Mouse (Mus musculus): Measurements from ENCODE around the gene Cdh4.

Cdh4 gene

DNA sequence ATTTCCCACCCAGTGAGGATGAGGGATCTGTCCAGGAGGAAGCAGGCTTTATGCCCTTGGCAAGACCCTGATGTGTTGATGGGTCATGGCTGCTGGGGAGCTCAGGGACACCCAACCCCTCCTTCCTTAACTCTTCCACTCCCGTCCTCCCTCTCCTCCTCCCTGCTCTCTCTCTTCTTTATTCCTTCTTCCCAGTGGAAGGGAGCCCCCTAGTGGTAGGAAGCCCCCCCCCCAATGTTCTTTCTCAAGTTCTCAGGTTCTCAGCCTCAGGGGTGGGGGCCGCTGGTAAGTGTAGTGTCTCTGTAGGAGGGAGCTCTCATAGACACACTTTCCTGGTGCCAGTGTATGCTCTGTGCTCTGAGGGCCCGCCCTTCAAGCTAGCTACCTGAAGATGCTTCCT lies 421.0 kb downstream of the Cdh4 start:
- no peak for DNase-seq (ENCODE audit: low read depth)

DNA sequence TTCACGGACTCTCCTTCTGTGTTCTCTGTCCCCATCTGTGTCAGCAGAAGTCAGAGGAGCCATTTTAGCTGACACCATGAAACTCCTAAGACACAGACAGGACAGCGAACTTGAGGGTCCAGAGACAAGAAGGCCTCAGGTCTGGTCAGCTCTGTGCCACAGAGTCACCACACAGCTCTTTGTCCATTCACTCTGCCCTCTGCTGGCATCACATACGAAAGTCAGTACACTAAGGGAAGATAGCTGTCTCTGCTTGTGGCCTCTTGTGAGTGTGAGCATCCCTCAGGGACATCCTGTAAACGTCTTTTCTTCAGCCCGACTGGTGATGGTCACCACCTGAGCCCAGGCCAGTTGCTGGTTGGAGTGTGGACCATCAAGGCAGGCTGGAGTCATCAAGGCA lies 422.9 kb downstream of the Cdh4 start:
- no peak for DNase-seq (ENCODE audit: low read depth)

DNA sequence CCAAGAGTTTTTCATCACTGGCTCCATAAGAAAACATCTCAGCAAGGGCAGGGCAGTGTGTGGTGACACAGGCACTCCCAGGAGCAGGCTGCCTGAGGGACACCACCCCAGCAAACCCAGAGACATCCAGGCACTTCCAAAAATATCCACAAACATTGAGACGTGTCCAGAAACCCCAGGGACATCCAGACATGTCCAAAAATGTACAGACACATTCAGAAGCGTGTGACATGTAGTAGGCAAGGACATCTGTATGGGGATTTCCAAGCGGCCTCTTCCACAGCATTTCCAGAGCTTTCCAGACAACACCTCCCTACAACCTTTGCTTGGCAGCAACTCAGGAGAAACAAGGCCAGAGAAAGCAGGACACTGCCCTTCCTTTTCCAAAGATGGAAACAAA lies 425.4 kb downstream of the Cdh4 start:
- no peak for DNase-seq (ENCODE audit: low read depth)

DNA sequence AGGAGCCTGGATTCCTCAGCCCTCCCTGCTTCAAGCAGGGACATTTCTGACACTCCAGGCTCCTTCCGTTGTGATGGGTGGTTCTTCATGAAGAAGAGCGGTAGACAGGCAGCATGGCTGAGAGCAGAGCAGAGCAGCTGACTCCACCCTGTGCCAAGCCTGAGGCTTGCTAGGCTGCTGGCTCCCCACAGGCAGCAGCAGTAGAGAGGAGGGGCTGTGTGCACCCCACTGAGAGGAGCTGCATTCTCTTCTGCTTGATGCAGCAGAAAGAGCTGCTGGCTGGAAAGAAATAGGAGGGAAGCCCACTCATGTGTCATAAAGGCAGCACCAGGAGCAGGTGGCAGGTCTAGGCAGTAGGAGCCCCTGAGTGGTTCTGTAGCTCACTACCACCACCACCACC lies 427.6 kb downstream of the Cdh4 start:
- no peak for DNase-seq (ENCODE audit: low read depth)

DNA sequence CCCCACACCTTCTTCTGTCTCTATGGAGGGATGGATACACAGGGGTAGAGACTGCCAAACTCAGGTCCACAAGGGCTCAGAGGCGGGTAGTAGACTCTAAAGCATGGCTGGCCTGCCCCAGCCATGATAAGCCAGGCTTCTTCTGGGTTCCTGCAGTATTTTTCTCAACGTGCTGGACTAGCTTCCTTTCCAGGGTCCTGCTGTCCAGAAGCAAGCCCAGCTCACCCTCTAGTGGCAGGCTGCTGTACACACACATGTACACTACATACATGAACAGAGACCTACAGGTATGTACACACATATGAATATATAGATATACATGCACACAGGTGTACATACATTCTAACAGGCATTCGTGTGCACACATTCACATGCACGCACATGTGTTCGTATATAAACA lies 430.5 kb downstream of the Cdh4 start:
- DNase-seq (ENCODE audit: low read depth), result no peak

DNA sequence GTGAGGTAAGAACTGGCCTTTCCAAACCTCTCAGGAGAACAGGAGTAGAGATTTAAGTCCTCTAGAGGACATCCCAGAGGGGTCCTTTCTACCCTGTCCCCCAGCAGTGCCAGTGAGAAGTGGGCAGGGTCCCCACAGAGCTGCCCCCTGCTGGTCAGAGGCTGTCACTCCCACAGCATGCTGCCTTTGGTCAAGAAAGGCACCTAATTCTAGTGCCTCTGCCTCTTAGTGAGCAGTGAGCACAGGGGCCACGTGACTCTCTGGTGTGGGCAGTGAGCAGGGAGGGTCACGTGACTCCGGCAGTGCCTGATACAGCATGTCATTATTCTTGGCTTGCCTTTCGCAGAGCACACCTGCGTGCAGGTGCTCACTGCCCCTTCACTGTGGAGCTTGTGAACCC lies 431.1 kb downstream of the Cdh4 start:
- no peak for DNase-seq (ENCODE audit: low read depth)

DNA sequence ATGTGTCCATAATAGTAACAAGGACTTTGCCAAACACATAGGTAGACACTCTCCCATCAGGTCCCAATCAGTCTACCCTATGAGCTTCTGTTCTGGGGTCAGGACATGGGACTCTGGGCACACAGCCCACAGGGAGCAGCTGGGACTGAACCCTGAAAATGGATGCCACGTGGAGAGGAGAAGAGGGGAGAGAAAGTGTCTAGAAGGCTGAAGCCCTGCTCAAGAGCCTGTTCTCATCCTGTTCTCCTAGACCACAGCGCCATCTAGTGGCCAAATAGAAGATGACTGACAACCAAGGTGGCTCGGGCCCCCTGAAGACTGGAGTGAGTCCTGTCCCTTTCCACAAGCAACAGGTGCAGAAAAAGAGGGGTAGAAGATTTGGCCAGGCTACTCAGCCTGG lies 432.9 kb downstream of the Cdh4 start:
- DNase-seq (ENCODE audit: low read depth), result peak; percentile 66

DNA sequence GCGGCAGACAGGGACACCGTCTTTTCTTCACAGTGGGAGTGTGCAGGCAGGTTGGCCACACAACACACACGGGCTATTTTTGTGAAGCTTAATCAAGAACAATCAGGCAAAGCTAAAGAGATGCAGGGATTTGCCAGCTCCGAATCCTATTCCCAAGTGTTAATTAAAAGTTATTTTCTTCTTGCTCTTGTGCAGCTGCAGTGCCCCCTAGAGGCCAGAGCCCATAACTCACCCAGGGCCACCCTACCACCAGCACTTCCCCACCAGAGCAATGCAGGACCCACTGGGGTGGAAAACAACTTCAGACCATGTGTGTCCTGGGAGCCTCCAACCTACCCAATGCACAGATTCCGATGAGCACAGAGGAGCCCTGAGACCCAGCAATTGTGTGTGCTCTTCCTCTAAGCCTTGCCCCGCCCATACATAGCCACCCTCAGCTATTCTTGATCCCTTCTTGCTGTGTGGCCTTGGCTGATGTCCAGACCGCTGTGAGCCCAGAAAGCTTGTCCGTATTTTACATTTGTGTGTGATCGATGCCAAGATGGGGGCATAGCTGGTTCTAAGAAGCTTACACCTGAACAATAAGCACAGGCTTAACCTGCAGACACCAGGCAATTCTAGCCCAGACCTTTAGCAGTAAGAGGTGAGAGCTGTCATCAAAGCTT lies 435.5 kb downstream of the Cdh4 start:
- peak; percentile 25 for DNase-seq (ENCODE audit: low read depth)

DNA sequence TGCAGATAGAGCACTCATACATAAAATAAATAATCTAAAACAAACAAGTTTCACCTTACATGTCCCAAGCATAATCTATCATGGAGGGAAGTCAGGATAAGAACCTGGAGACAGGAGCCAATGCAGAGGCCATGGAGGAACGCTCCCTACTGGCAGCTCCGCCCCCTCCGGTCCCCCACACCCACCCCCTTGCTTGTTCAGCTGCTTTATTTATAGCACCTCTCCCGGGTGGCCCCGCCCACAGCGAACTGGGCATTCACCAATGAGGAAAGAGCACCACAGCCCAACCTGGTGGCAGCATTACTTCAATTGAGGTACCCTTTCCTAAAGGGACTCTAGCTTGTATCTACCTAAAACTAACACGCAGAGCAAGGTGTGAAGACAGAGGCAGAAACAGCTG lies 442.3 kb downstream of the Cdh4 start:
- DNase-seq (ENCODE audit: low read depth), result no peak

DNA sequence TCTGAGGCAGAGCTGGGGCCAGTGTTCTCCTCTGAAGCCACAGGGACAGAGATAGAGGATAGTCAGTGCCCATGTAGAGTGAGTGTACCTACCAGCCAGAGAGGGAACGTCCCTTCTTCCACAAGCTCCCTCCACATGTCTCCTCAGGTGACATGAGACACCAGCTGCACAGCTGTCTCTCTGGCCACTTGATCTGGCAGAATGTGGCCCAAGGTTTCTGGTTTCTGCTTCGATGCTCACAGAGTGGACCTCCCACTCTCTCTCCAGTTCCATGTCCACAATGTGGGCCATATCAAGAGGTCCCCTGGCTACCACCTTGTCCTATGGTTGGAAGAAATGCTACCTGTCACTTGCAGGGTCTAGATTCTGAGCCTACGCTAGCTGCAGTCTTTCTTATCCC lies 448.8 kb downstream of the Cdh4 start:
- DNase-seq (ENCODE audit: low read depth), result no peak

DNA sequence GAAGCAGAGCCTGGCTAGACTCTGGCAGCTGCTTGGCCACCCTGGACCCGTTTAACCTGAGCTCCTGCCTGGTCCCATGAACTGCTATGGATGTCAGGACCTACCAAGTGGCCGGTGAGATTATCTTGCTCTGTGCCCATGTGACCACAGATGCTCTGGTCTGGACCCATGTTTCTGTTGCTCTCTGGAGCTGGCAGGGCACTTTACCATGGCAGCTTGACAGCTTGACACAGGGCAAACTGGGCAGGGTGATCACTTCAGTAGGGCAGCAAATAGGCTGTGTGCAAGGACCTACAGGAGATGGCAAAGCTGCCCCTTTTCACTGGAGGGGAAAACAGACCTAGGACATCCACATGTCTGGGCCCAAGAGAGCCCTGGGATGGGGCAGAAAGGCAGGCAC lies 454.7 kb downstream of the Cdh4 start:
- DNase-seq (ENCODE audit: low read depth), result no peak

DNA sequence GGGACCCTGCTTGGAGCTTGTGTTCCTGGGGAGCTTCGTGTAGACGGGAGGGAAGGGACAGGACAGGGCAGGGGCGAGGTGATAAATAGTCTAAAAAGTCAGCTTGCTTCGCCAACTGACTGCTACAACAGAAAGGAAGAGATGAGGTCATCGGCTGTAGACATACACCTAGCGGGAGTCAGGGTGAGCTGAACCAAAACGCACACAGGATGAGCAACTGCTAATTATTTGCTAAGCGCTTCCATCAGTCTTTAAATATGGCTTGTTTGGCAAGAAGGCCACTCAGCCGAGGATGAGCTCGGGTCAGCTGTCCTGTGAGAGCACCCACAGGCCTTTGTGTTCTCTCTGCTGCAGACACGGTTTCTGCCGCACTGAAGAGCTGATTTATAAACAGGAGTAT lies 470.7 kb downstream of the Cdh4 start:
- no peak for DNase-seq (ENCODE audit: low read depth)

DNA sequence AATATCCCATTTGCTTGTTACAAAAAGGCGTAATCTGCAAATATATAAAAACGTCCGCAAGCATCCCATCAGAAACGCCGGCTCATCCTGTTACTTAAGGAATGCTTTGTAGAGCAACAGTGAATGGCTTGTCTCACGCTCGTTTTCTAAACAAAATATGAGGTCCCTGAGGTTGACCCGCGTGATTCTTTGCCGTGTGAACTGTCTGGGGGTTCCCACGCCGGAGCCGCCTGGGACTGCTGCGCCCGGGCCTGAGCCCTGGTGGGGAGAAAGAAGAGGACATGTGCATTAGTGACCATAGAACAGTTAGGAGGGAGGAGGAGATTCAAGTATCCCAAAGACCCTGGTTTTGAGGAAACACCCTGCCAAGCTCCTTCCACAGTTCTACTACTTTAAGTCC lies 471.1 kb downstream of the Cdh4 start:
- no peak for DNase-seq (ENCODE audit: low read depth)

DNA sequence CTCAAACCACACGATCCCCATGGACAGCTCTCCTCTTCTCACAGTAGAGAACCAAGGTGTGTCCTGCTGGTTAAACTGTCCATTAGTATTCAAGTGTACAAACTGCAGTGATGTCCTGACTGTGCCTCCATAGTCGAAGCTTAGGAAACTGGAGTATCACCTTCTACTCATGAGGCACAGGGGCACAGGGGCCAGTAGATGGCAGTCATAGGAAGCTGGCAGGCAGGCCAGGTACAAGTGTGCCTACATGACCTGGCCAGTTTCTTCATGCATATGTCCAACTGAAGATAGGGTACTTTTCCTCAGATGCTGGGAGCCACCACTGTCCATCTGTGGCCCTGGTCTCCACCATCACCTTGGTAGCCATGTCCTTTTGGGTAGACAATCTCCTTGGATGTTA lies 472.0 kb downstream of the Cdh4 start:
- DNase-seq (ENCODE audit: low read depth), result no peak

DNA sequence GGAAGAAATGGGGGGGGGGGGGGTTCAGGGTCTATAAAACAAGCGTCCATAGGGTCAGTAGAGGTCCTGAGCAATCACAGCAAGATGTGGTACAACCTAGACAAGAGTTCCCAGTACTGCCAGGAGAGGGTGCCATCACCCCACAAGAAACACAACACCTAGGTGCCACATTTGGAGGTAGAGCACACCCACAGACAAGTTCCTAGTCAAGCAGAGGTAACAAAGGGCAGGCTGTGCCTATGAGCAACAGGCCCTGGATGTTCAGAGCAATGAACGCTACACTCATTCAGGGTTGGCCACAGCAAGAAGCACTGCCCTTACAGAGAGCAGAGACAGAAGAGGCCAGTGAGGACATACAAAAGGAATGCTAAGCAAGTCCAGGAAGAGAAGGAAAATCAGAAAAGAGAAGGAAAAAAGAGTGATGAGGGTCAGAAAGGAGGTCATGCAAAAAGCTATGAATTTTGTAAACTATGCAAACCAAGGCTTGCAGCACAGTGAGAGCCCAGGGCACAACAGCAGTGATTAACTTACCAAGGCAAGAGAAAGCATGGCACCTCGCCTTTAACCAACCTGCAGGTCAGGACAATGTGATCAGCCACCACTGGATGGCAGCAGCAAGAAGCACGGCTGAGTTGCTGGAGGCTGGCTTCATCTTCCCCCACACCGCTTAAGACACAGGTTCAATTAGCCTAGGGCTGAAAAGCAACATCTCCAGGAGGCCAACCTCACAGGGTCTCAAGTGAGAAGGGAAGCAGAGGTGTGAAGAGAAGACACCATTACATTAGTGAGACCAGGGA lies 474.8 kb downstream of the Cdh4 start:
- DNase-seq (ENCODE audit: low read depth), result peak; percentile 50

DNA sequence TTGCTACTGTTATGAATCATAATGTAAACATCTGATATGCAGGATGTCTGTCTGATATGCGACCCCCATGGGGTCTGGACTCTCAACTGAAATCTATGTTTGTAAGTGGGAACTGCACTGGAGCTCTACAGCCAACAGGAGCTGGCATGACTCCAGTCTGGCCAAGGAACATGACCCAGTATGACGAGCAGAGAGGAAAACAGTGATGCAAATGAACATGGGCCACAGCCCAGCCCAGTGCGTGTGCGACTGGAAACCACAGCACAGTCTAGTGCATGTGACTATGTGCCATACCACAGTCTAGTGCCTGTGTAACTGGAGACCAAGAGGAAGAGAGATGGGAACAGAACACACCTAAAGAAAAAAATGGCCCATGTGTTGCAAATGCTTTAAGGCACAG lies 477.8 kb downstream of the Cdh4 start:
- DNase-seq (ENCODE audit: low read depth), result no peak

DNA sequence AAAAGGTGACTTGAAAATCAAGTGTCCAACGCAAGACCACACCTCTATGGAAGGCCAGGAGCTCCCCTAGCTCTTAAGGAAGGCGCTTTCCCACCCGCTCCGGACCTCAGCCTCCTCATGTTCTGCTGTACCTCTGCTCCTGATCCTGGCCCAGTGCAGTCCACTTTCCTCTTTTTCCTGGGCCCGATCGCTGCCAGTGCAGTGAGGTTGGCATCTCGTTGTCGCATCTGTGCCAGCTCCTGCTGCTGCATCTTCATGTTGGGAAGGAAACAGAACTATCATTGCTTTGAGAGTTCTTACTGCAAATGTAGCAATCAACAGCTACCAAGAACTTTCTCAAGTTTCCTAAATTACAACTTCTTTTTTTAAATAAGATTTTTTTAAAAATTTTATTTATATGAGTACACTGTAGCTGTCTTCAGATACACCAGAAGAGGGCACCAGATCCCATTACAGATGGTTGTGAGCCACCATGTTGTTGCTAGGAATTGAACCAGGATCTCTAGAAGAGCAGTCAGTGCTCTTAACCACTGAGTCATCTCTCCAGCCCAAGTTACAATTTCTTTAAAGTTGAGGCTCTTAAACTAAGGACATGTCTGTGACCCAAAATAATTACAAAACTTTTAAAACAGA lies 478.9 kb downstream of the Cdh4 start:
- DNase-seq (ENCODE audit: low read depth), result no peak

DNA sequence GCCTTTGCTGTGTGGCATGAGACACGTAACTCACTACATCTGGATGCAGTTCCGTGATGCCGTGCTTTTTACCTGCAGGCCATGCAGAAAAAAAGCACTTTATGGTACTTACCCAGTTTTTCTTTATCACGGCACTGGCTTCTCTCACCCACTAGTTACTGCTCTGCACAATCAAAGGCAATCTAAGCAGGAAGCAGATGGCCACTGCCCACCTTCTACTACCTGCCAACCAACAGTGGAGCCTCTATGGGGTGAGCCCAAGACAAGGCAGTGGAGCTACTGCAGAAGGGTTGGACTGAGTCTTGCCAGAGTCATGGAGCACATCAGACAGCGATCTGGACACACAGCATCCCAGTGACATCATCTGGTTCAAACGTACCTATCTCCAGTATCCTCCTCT lies 481.8 kb downstream of the Cdh4 start:
- no peak for DNase-seq (ENCODE audit: low read depth)

DNA sequence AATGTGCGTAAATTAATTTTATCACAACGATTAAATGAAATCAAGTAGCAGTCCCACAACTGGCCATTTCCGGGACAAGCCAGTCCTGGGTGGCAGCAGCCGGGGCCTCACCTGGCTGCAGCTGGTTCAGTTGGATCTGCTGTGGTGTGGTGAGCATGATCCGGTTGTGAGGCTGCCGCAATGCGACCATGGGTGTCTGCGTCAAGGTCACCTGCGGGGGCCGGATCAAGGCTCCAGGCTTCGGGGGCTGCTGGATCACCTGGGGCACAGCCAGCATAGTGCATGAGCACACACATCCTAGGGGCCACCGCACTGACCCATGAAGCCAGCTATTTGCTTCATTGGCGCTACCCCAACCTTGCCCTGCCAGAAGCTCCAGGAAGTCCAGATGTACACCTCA lies 486.9 kb downstream of the Cdh4 start:
- DNase-seq (ENCODE audit: low read depth), result no peak

DNA sequence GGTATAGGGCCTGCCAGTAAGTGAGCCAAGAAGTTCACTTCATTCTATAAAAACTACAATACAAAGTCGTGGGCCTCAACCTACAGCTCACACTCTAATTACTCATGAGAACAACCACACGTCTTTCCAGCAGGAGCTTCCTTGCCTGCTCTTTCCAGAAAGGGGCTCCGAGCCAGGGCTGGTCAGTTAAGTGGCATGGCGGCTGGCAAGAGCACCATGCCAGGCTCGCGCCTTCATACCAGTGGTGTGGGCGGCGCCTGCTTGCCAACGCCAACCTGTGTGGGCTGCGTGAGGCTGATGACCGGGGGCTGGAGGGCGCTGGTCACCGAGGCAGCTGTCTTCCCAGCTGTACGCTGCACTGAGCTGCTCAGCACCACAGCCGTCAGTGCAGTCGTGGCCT lies 489.5 kb downstream of the Cdh4 start:
- DNase-seq (ENCODE audit: low read depth), result no peak

DNA sequence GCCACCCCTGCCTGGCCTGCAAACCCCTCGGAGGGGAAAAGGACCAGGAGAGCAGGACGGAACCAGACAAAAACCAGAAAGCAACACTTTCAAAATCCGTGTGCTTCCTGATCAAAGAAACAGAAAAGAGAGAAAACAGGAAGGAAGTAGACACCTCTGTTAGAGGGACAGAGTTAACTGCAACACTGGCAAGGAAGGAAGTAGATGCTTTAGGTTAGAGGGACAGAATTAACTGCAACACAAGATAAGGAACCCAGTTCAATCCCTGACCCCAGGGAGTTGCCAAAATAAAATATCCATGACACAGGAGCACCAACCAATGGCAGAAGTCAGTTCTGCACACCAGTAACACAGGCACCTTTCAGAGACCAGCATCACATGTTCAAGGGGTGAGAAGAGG lies 491.9 kb downstream of the Cdh4 start:
- DNase-seq (ENCODE audit: low read depth), result no peak

DNA sequence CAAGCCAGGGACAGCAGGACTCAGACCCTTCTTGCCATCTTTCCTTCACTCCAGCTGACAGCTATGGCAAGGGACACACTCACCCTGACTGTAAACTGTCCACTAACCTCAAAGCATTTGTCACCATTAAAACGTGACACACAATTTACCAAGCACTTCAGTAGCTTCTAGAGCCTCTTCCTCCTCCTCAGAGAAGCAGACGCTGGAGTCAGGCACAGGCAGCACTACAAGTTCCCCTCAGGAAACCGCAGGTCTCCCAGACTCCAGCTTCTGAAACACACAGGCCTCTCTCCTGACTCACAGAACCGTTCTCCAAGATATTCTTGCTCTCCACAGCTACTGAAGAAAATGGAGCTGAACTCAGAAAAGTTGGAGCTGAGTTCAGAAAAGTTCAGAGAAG lies 494.9 kb downstream of the Cdh4 start:
- DNase-seq (ENCODE audit: low read depth), result peak; percentile 26

DNA sequence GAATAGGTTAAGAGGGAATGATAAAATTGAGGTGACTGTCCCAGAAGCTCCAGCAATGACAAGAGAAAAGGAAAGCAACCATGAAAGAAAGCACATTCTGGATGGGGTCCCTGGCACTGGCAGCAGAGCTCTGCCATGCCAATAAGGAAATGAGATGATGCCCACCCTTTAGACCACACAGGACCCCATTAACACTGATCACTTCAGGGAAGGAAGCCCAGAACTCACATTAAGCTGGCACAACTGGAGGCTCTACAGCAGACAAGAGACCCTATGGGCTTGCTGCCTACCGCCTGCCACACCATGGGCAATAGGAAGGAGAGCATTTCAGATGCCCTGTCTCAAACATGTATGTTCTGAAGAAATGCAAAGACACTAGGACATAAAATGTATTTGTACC lies 499.5 kb downstream of the Cdh4 start:
- no peak for DNase-seq (ENCODE audit: low read depth)

DNA sequence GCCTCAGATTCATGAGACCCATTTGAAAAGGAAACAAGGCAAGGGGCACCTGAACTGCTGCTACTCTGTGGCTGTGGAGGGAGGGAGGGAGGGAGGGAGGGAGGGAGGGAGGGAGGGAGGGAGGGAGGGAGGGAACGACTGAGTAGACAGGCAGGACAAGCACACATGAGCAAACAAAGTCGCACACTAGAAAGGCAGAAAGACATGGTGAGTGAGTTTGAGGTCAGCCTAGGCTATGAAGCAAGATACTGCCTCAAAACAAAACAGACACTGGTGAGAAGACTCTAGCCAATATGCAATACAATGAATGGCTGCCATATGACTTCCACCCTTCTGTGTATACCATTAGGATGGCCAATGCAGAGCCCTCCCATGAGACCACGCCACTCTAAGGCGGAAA lies 502.8 kb downstream of the Cdh4 start:
- no peak for DNase-seq (ENCODE audit: low read depth)

All from c-Kit-positive CD71-negative TER-119-negative erythroid progenitor cells, embryonic 14.5 days (primary cell).